Mouse (Mus musculus) liver, postnatal 0 days (tissue): ENCODE results near the gene Alx1. TPM values are rescaled to one million over a fixed set of nuclear protein-coding genes. Genes with fewer than 3 reads are reported as not detected.

Experiments
- ATAC-seq: fragments of 200-750 bp; cut with Nextera tagmentation; 2 replicates; pipeline ENCODE4 v1.8.0; 2017; ENCODE audit warnings: mild to moderate bottlenecking, moderate library complexity
- DNase-seq: peaks from one replicate; pipeline ENCODE4 v3.0.0-alpha.2; 2016
- H3K27ac ChIP-seq: fragments of 300-500 bp; sonication (generic); 2 replicates; pipeline ENCODE4 v1.5.1; 2014; ENCODE audit warnings: antibody characterized with exemption, moderate library complexity, mild to moderate bottlenecking, low read depth
- H3K27me3 ChIP-seq: fragments of 300-500 bp; sonication (generic); 2 replicates; pipeline ENCODE4 v1.6.1; 2014; ENCODE audit warnings: low read length, control low read depth, mixed read lengths; ENCODE audit not compliant: insufficient read depth
- H3K36me3 ChIP-seq: fragments of 300-500 bp; sonication (generic); replicated peaks from 2 replicates; pipeline ENCODE4 v1.6.1; 2014; ENCODE audit warnings: mild to moderate bottlenecking, control low read depth, low read length, moderate library complexity, mixed read lengths; ENCODE audit not compliant: insufficient read depth
- H3K4me1 ChIP-seq: fragments of 300-500 bp; sonication (generic); 2 replicates; pipeline ENCODE4 v1.6.1; 2014; ENCODE audit warnings: antibody characterized with exemption, mild to moderate bottlenecking, control low read depth; ENCODE audit not compliant: insufficient read depth
- H3K4me2 ChIP-seq: fragments of 300-500 bp; sonication (generic); 2 replicates; pipeline ENCODE4 v1.6.1; 2014; ENCODE audit warnings: low read depth, mild to moderate bottlenecking, low read length, moderate library complexity, mixed read lengths
- H3K4me3 ChIP-seq: fragments of 300-500 bp; sonication (generic); 2 replicates; pipeline ENCODE4 v1.5.1; 2014; ENCODE audit warnings: low read depth, low read length
- H3K9ac ChIP-seq: fragments of 300-500 bp; sonication (generic); replicated peaks from 2 replicates; pipeline ENCODE4 v1.6.1; 2014; ENCODE audit warnings: mild to moderate bottlenecking, moderate library complexity
- H3K9me3 ChIP-seq: fragments of 300-500 bp; sonication (generic); 2 replicates; pipeline ENCODE4 v1.6.1; 2016; ENCODE audit warnings: mild to moderate bottlenecking, control low read depth, low read length, mixed read lengths
- CTCF ChIP-seq: sonication (generic); IDR thresholded peaks from 2 replicates; pipeline ENCODE4 v1.5.1; 2016; ENCODE audit warnings: antibody characterized with exemption, low read depth
- EP300 ChIP-seq: IDR thresholded peaks from 2 replicates; pipeline ENCODE4 v1.6.1; 2016; ENCODE audit warnings: antibody characterized with exemption, low read depth, mild to moderate bottlenecking
- WGBS: fragments of 180-500 bp; shearing (Covaris S2); extraction: QIAGEN DNeasy Blood & Tissue Kit; methylation state at CpG from one replicate; pipeline ENCODE4 v1.1.7; 2014; ENCODE audit not compliant: insufficient replicate concordance; 5-methylcytosine and 5-hydroxymethylcytosine counted together
- polyA plus RNA-seq: library from polyadenylated mRNA; unstranded; fragments of >200 nt; fragmentation: Nextera tagmentation; extraction: Ambion mirVana; gene quantifications from 2 replicates; pipeline ENCODE4 v1.2.1, GENCODE M21; 2015

Alx1 gene
- polyA plus RNA-seq, 1 experiment from 2014 or later: not detected

- no peak overlapping the region for H3K27ac ChIP-seq
- ATAC-seq (no peak), DNase-seq (no peak)
- TF ChIP-seq CTCF: no peak
- TF ChIP-seq EP300: no peak
- peaks cover 2% of the 10 kb centered on the region; the same call in 1 of the 2 replicates for H3K4me1 ChIP-seq
- peak overlapping the region; percentile 55; the same call in 1 of the 2 replicates for H3K4me2 ChIP-seq
- H3K4me3 ChIP-seq: no peak overlapping the region
- H3K36me3 ChIP-seq: no peaks in the 10 kb centered on the region
- 4% methylated on average over 23 of the region's 23 CpGs for WGBS
- no peak overlapping the region for H3K9ac ChIP-seq
- no peaks in the 10 kb centered on the region for H3K9me3 ChIP-seq
- H3K27me3 ChIP-seq: peaks cover 76% of the 10 kb centered on the region
These were observed 784 bp downstream of the Alx1 start for GRCm38 (mm10) chr10:103029132-103029729.

- ATAC-seq: peak; percentile 33; the same call in 1 of the 2 replicates
- WGBS: 2% methylated on average over 50 of the region's 50 CpGs
These were observed 1.5 kb downstream of the Alx1 start for GRCm38 (mm10) chr10:103028253-103029131.

GRCm38 (mm10) chr10:103027931-103028252, 2.1 kb downstream of the Alx1 start:
- TF ChIP-seq EP300: no peak
- TF ChIP-seq CTCF: no peak
- H3K36me3 ChIP-seq: no peaks in the 10 kb centered on the region
- WGBS: 3% methylated on average over 15 of the region's 15 CpGs
- no peak overlapping the region for H3K9ac ChIP-seq
- H3K9me3 ChIP-seq: no peaks in the 10 kb centered on the region
- ATAC-seq: 0 out of 2 replicates have a peak, but pooled peaks have one; percentile 15
- H3K4me3 ChIP-seq: peak overlapping the region; percentile 31
- no peak for DNase-seq
- H3K27me3 ChIP-seq: peaks cover 75% of the 10 kb centered on the region
- no peak overlapping the region for H3K27ac ChIP-seq
- H3K4me2 ChIP-seq: peak overlapping the region; percentile 55; the same call in 1 of the 2 replicates
- H3K4me1 ChIP-seq: peaks cover 2% of the 10 kb centered on the region; the same call in 1 of the 2 replicates

More at GRCm38 (mm10) chr10:103028253-103029131, 1.5 kb downstream of the Alx1 start:
- no peak for TF ChIP-seq CTCF
- no peak for TF ChIP-seq EP300
- Histone ChIP-seq H3K4me2 (peak overlapping the region; percentile 55), H3K27me3 (peaks cover 79% of the 10 kb centered on the region), H3K9me3 (no peaks in the 10 kb centered on the region), H3K36me3 (no peaks in the 10 kb centered on the region), H3K9ac (no peak overlapping the region), H3K4me1 (peaks cover 2% of the 10 kb centered on the region; the same call in 1 of the 2 replicates), H3K4me3 (peak overlapping the region; percentile 31), H3K27ac (no peak overlapping the region)
- DNase-seq: no peak

GRCm38 (mm10) chr10:103027226-103027930, 2.6 kb downstream of the Alx1 start:
- Histone ChIP-seq H3K9me3 (no peaks in the 10 kb centered on the region), H3K27ac (no peak overlapping the region), H3K4me3 (peak overlapping the region; percentile 31; the same call in 1 of the 2 replicates), H3K4me2 (0 out of 2 replicates have a peak overlapping the region, but pooled peaks have one; percentile 55), H3K9ac (no peak overlapping the region), H3K36me3 (no peaks in the 10 kb centered on the region), H3K4me1 (peaks cover 2% of the 10 kb centered on the region; the same call in 1 of the 2 replicates), H3K27me3 (peaks cover 72% of the 10 kb centered on the region)
- WGBS: 3% methylated on average over 20 of the region's 20 CpGs
- ATAC-seq (no peak), DNase-seq (no peak)
- TF ChIP-seq EP300 (no peak), CTCF (no peak)

GRCm38 (mm10) chr10:103026636-103027225, 3.3 kb downstream of the Alx1 start:
- Histone ChIP-seq H3K9ac (no peak overlapping the region), H3K36me3 (no peaks in the 10 kb centered on the region), H3K4me1 (peaks cover 2% of the 10 kb centered on the region; the same call in 1 of the 2 replicates), H3K27ac (no peak overlapping the region), H3K9me3 (no peaks in the 10 kb centered on the region), H3K4me2 (no peak overlapping the region), H3K4me3 (no peak overlapping the region), H3K27me3 (peaks cover 67% of the 10 kb centered on the region)
- WGBS: 1% methylated on average over 17 of the region's 17 CpGs
- DNase-seq (no peak), ATAC-seq (no peak)
- TF ChIP-seq EP300 (no peak), CTCF (no peak)
